Mouse (Mus musculus) neural tube, embryonic 15.5 days (tissue): Measurements from ENCODE around the gene Cd300e. TPM values are rescaled to one million over a fixed set of nuclear protein-coding genes. Genes with fewer than 3 reads are reported as not detected.
"Not testable (repeated sequence)": the region's sequence is repeated elsewhere in the genome, so short reads cannot be mapped to it uniquely, and the experiment has no call there.

Experiments
- ATAC-seq: fragments of 200-750 bp; cut with Nextera tagmentation; 2 replicates; pipeline ENCODE4 v1.8.0; 2017; ENCODE audit warnings: mild to moderate bottlenecking, moderate TSS enrichment, moderate library complexity; ENCODE audit not compliant: low FRiP score
- H3K27ac ChIP-seq: fragments of 300-500 bp; sonication (generic); replicated peaks from 2 replicates; pipeline ENCODE4 v1.5.1; 2015; ENCODE audit warnings: mild to moderate bottlenecking, inconsistent platforms
- H3K27me3 ChIP-seq: fragments of 300-500 bp; sonication (generic); replicated peaks from 2 replicates; pipeline ENCODE4 v1.6.1; 2015; ENCODE audit warnings: inconsistent platforms
- H3K36me3 ChIP-seq: fragments of 300-500 bp; sonication (generic); 2 replicates; pipeline ENCODE4 v1.6.1; 2015; ENCODE audit warnings: inconsistent platforms
- H3K4me1 ChIP-seq: fragments of 300-500 bp; sonication (generic); 2 replicates; pipeline ENCODE4 v1.6.1; 2015; ENCODE audit warnings: inconsistent platforms
- H3K4me2 ChIP-seq: fragments of 300-500 bp; sonication (generic); 2 replicates; pipeline ENCODE4 v1.6.1; 2015; ENCODE audit warnings: inconsistent platforms, mild to moderate bottlenecking, moderate library complexity
- H3K4me3 ChIP-seq: fragments of 300-500 bp; sonication (generic); replicated peaks from 2 replicates; pipeline ENCODE4 v1.5.1; 2015; ENCODE audit warnings: mild to moderate bottlenecking, inconsistent platforms
- H3K9ac ChIP-seq: fragments of 300-500 bp; sonication (generic); replicated peaks from 2 replicates; pipeline ENCODE4 v1.6.1; 2015; ENCODE audit warnings: mild to moderate bottlenecking, inconsistent platforms
- H3K9me3 ChIP-seq: fragments of 300-500 bp; sonication (generic); replicated peaks from 2 replicates; pipeline ENCODE4 v1.6.1; 2016; ENCODE audit warnings: inconsistent platforms
- WGBS: fragments of 180-500 bp; shearing (Covaris S2); methylation state at CpG from one replicate; pipeline ENCODE4 v1.1.7; 2015; ENCODE audit warnings: mixed read lengths; 5-methylcytosine and 5-hydroxymethylcytosine counted together
- polyA plus RNA-seq: library from polyadenylated mRNA; unstranded; fragments of >200 nt; fragmentation: Nextera tagmentation; extraction: Ambion mirVana; gene quantifications from 2 replicates; pipeline ENCODE4 v1.2.1, GENCODE M21; 2015

Gene Cd300e
- polyA plus RNA-seq, 1 experiment from 2014 or later, result 0.06 TPM

DNA sequence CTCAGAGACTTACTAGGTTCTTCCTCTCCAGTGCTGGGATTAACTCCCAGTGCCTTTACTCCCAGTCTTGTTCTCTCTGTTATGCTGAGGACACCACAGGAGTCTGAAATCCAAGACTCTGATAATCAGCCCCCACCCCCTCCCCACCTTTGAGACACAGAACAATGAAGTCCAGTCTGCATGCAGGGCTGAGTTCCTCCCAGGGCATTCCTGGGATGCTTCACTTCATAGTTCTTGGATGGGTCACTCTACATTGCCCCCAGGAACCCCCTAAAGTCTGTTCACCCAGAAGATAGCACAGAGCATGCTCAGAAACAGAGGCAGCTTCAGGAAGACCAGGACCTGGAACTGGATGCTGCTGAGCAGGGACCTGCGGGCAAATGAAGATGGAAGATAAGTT lies 9.0 kb downstream of the Cd300e start:
- Histone ChIP-seq H3K27ac (no peak overlapping the region), H3K4me2 (no peak overlapping the region), H3K4me1 (no peaks in the 10 kb centered on the region), H3K36me3 (no peaks in the 10 kb centered on the region), H3K27me3 (0 out of 2 replicates have a peak, but pooled peaks cover 5% of the 10 kb centered on the region), H3K9ac (no peak overlapping the region), H3K4me3 (no peak overlapping the region), H3K9me3 (no peaks in the 10 kb centered on the region)
- ATAC-seq, result no peak
- WGBS, result 91% methylated on average over 1 of the region's 1 CpGs

- Histone ChIP-seq H3K4me3 (no peak overlapping the region), H3K9ac (no peak overlapping the region), H3K36me3 (no peaks in the 10 kb centered on the region), H3K4me2 (no peak overlapping the region), H3K27me3 (0 out of 2 replicates have a peak, but pooled peaks cover 5% of the 10 kb centered on the region), H3K4me1 (no peaks in the 10 kb centered on the region), H3K9me3 (no peaks in the 10 kb centered on the region), H3K27ac (no peak overlapping the region)
- no peak for ATAC-seq
- 6% methylated on average over 9 of the region's 9 CpGs for WGBS
Measured at GRCm38 (mm10) chr11:115052206-115052605, 9.8 kb downstream of the Cd300e start.

GRCm38 (mm10) chr11:115049282-115049895 lies 12.6 kb downstream of the Cd300e start:
- Histone ChIP-seq H3K27me3 (0 out of 2 replicates have a peak, but pooled peaks cover 3% of the 10 kb centered on the region), H3K36me3 (no peaks in the 10 kb centered on the region), H3K4me1 (no peaks in the 10 kb centered on the region), H3K9me3 (no peaks in the 10 kb centered on the region), H3K4me3 (no peak overlapping the region), H3K27ac (no peak overlapping the region), H3K9ac (no peak overlapping the region), H3K4me2 (no peak overlapping the region)
- no peak for ATAC-seq
- WGBS, result 50% methylated on average over 3 of the region's 3 CpGs

GRCm38 (mm10) chr11:115048259-115048658 lies 13.7 kb downstream of the Cd300e start, which contains the start of gene Cd300ld3:
Gene Cd300ld3, minus strand, starts transcription at chr11:115048409.
- no peak within 1 kb of the TSS for H3K27ac ChIP-seq
- H3K9ac ChIP-seq, result no peak within 1 kb of the TSS
- no peaks in the 10 kb centered on the region for H3K36me3 ChIP-seq
- no peak for ATAC-seq
- H3K4me1 ChIP-seq, result no peaks in the 10 kb centered on the region
- no peak within 1 kb of the TSS for H3K4me3 ChIP-seq
- H3K9me3 ChIP-seq, result no peaks in the 10 kb centered on the region
- 82% methylated on average over 2 of the region's 2 CpGs for WGBS
- 0 out of 2 replicates have a peak, but pooled peaks cover 3% of the 10 kb centered on the region for H3K27me3 ChIP-seq
- no peak within 1 kb of the TSS for H3K4me2 ChIP-seq

- not testable (repeated sequence) for H3K4me3 ChIP-seq, H3K27me3 ChIP-seq, H3K4me2 ChIP-seq, H3K9me3 ChIP-seq, H3K27ac ChIP-seq, H3K36me3 ChIP-seq, ATAC-seq, H3K9ac ChIP-seq, H3K4me1 ChIP-seq
- no CpG with 5 or more reads among the region's 6 CpGs for WGBS
Measured at GRCm38 (mm10) chr11:115037669-115038068, 24.3 kb downstream of the Cd300e start, which contains the start of gene Cd300ld5. Gene Cd300ld5, minus strand, starts transcription at chr11:115037769.

DNA sequence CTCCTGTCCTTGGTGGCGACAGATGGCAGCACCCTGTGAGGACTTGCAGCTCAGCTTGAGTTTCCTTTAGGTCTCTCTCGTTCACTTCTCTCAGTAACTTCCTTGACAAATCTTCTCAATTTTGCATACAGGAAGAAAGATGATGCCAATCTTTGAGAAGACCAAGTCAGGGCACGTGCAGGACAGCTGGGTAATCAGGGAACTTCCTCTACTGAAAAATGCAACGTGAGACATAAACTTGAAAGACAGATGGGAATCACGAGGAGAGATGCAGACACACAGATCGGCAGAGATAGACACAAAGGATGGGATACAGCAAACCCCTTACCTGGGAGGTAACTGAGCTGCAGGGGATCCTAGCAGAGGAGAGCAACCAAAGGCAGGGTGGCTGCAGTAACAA lies 35.1 kb downstream of the Cd300e start, which contains the start of gene Cd300ld4:
Gene Cd300ld4 (minus strand): TSS at position 101 of the 400 bp plus-strand sequence.
- not testable (repeated sequence) for H3K4me3 ChIP-seq, ATAC-seq, H3K9ac ChIP-seq, H3K27me3 ChIP-seq, H3K4me2 ChIP-seq, H3K27ac ChIP-seq, H3K4me1 ChIP-seq, H3K9me3 ChIP-seq, H3K36me3 ChIP-seq
- WGBS, result no CpG with 5 or more reads among the region's 6 CpGs

- not testable (repeated sequence) for H3K4me1 ChIP-seq, H3K4me3 ChIP-seq, H3K9ac ChIP-seq
Measured at GRCm38 (mm10) chr11:115016093-115016492, 45.9 kb downstream of the Cd300e start, which contains the start of gene Cd300ld2. Gene Cd300ld2, minus strand, starts transcription at chr11:115016193.

DNA sequence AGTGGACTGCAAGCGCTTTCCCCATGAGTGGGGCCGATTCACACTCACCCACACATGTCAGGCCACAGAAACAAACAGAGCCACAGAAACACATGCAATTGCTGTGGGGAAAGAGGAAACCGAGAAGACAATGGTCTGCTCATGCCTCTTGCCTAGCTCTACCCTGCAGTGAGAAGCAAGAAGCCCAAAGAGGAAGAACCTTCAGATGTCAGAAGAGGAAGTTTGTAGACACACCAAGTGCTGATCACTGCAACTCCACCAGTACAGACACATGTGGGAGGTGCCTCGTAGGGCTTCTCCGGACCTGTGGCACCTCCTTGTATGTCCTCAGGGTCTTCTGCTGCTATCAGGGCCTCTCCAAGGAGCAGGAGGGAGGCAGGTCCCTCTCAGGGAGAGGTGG lies 57.9 kb downstream of the Cd300e start:
- Histone ChIP-seq H3K36me3 (no peaks in the 10 kb centered on the region), H3K4me2 (no peak overlapping the region), H3K4me1 (no peaks in the 10 kb centered on the region), H3K27me3 (no peaks in the 10 kb centered on the region), H3K4me3 (no peak overlapping the region), H3K9me3 (no peaks in the 10 kb centered on the region), H3K9ac (no peak overlapping the region), H3K27ac (no peak overlapping the region)
- no peak for ATAC-seq
- 90% methylated on average over 5 of the region's 5 CpGs for WGBS

More at GRCm38 (mm10) chr11:115016093-115016492, 45.9 kb downstream of the Cd300e start, which contains the start of gene Cd300ld2:
- not testable (repeated sequence) for H3K36me3 ChIP-seq, ATAC-seq, H3K27me3 ChIP-seq, H3K4me2 ChIP-seq, H3K9me3 ChIP-seq, H3K27ac ChIP-seq
- WGBS, result no CpG with 5 or more reads among the region's 7 CpGs

Other genes with a start within 250 kb of the Cd300e start
- gene Gprc5c, start 211.0 kb downstream of the Cd300e start, polyA plus RNA-seq, result 8.8 and 12.0 TPM in 2 replicates
- gene Cd300a, start 172.1 kb downstream of the Cd300e start, polyA plus RNA-seq, result 0.59 and 1.3 TPM in 2 replicates
- 0.05 and 0.28 TPM in 2 replicates for gene Cd300lb, start 127.8 kb downstream of the Cd300e start, polyA plus RNA-seq
- gene Cd300c, start 93.0 kb downstream of the Cd300e start, polyA plus RNA-seq, result not detected in 2 replicates
- gene Cd300ld, start 72.3 kb downstream of the Cd300e start, polyA plus RNA-seq, result 0.19 TPM in 1 of 2 replicates, not detected in the other
- gene Cd300c2, start 60.3 kb downstream of the Cd300e start, polyA plus RNA-seq, result 2.0 and 2.2 TPM in 2 replicates
- not detected in 2 replicates for gene Cd300ld2, start 46.0 kb downstream of the Cd300e start, polyA plus RNA-seq
- gene Cd300ld4, start 35.2 kb downstream of the Cd300e start, polyA plus RNA-seq, result not detected in 2 replicates
- gene Cd300ld5, start 24.4 kb downstream of the Cd300e start, polyA plus RNA-seq, result not detected in 2 replicates
- not detected in 2 replicates for gene Cd300ld3, start 13.8 kb downstream of the Cd300e start, polyA plus RNA-seq
- gene Rab37, start 29.3 kb upstream of the Cd300e start, polyA plus RNA-seq, result 0.93 and 4.3 TPM in 2 replicates
- 0.20 and 0.27 TPM in 2 replicates for gene Cd300lf, start 71.8 kb upstream of the Cd300e start, polyA plus RNA-seq
- 45.5 and 80.6 TPM in 2 replicates for gene Slc9a3r1, start 101.2 kb upstream of the Cd300e start, polyA plus RNA-seq
- gene Tmem104, start 125.3 kb upstream of the Cd300e start, polyA plus RNA-seq, result 11.7 TPM in 2 replicates
- 22.0 and 22.8 TPM in 2 replicates for gene Nat9, start 125.7 kb upstream of the Cd300e start, polyA plus RNA-seq
- 0.34 and 0.44 TPM in 2 replicates for gene Grin2c, start 205.1 kb upstream of the Cd300e start, polyA plus RNA-seq
- gene Fdxr, start 214.9 kb upstream of the Cd300e start, polyA plus RNA-seq, result 18.6 and 21.5 TPM in 2 replicates
- 2.0 and 2.1 TPM in 2 replicates for gene Fads6, start 235.5 kb upstream of the Cd300e start, polyA plus RNA-seq
- gene Otop2, start 245.0 kb upstream of the Cd300e start, polyA plus RNA-seq, result 0.15 and 0.26 TPM in 2 replicates